Mouse (Mus musculus) stomach, postnatal 0 days (tissue): Measurements from ENCODE around the gene Atcay. TPM values are rescaled to one million over a fixed set of nuclear protein-coding genes. Genes with fewer than 3 reads are reported as not detected.

ENCODE experiments used
- ATAC-seq: fragments of 200-750 bp; cut with Nextera tagmentation; 2 replicates; pipeline ENCODE4 v1.8.0; 2017; ENCODE audit not compliant: low FRiP score, low TSS enrichment
- DNase-seq: peaks from one replicate; pipeline ENCODE4 v3.0.0-alpha.2; 2016; ENCODE audit warnings: low spot score
- H3K27ac ChIP-seq: fragments of 300-500 bp; sonication (generic); replicated peaks from 2 replicates; pipeline ENCODE4 v1.5.1; 2014; ENCODE audit warnings: mild to moderate bottlenecking, control low read depth
- H3K27me3 ChIP-seq: fragments of 300-500 bp; sonication (generic); 2 replicates; pipeline ENCODE4 v1.6.1; 2014; ENCODE audit warnings: low read length; ENCODE audit not compliant: control insufficient read depth, insufficient read depth
- H3K36me3 ChIP-seq: fragments of 300-500 bp; sonication (generic); 2 replicates; pipeline ENCODE4 v1.6.1; 2014; ENCODE audit warnings: low read length, mixed read lengths; ENCODE audit not compliant: control insufficient read depth, insufficient read depth
- H3K4me1 ChIP-seq: fragments of 300-500 bp; sonication (generic); replicated peaks from 2 replicates; pipeline ENCODE4 v1.6.1; 2014; ENCODE audit warnings: antibody characterized with exemption; ENCODE audit not compliant: control insufficient read depth, insufficient read depth
- H3K4me2 ChIP-seq: fragments of 300-500 bp; sonication (generic); replicated peaks from 2 replicates; pipeline ENCODE4 v1.6.1; 2014; ENCODE audit warnings: low read depth, mild to moderate bottlenecking, control low read depth, moderate library complexity
- H3K4me3 ChIP-seq: fragments of 300-500 bp; sonication (generic); 2 replicates; pipeline ENCODE4 v1.5.1; 2014; ENCODE audit warnings: low read depth, low read length, control low read depth
- H3K9ac ChIP-seq: fragments of 300-500 bp; sonication (generic); 2 replicates; pipeline ENCODE4 v1.6.1; 2014; ENCODE audit warnings: mild to moderate bottlenecking, low read length, control low read depth, mixed read lengths
- H3K9me3 ChIP-seq: fragments of 300-500 bp; sonication (generic); 2 replicates; pipeline ENCODE4 v1.6.1; 2016; ENCODE audit warnings: low read length; ENCODE audit not compliant: control insufficient read depth
- CTCF ChIP-seq: IDR thresholded peaks from 2 replicates; pipeline ENCODE4 v1.5.1; 2016; ENCODE audit warnings: antibody characterized with exemption, low read depth, mild to moderate bottlenecking, moderate library complexity
- EP300 ChIP-seq: optimal IDR thresholded peaks from 2 replicates; pipeline ENCODE3; 2016; ENCODE audit warnings: antibody characterized with exemption
- WGBS: fragments of 180-500 bp; shearing (Covaris S2); extraction: QIAGEN DNeasy Blood & Tissue Kit; methylation state at CpG from one replicate; pipeline ENCODE4 v1.1.7; 2014; 5-methylcytosine and 5-hydroxymethylcytosine counted together
- polyA plus RNA-seq: library from polyadenylated mRNA; unstranded; fragments of >200 nt; fragmentation: Nextera tagmentation; extraction: Ambion mirVana; gene quantifications from 2 replicates; pipeline ENCODE4 v1.2.1, GENCODE M21; 2015

Atcay gene
- polyA plus RNA-seq, 1 experiment from 2014 or later, result 0.91 TPM

DNA sequence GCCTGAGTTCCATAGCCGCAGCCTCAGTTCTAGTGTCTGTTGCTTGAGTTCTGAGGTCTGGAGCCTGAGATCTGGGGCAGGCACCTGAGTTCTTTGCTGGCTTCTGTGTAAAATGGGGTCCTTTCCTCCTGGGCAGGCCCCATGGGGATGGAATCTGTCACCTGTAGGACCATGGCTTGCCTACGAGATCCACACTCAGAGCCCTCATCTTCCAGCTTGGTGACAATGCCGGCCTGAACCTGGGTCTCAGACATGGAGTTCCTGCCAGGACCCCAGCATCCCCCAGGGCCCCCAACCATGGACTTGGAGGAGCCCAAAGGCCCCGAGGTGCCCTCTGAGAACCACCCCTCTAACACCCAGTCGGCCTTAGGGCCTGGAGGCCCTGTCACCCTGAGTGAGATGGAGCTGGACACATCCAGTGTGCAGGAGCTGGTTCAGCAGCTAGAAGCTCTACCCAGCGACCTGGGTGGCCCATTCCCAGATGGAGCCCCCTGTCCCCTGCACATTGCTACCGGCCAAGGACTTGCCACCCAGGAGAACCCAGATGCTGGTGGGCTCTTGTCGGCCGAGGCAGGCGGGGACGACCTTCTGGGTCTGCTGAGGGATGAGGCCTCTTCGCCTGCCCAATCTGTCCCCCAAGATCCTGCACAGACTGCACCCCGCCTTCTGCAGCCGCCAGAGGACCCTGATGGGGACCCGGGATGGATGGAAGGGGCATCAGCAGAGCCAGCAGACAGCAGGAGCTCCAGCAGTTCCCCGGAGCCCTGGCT lies 38.2 kb upstream of the Atcay start:
- ATAC-seq (no peak), DNase-seq (no peak)
- H3K4me3 ChIP-seq, result peak overlapping the region; percentile 55
- H3K4me1 ChIP-seq, result peaks cover 2% of the 10 kb centered on the region; the same call in 1 of the 2 replicates
- peaks cover 34% of the 10 kb centered on the region for H3K36me3 ChIP-seq
- H3K9ac ChIP-seq, result peak overlapping the region; percentile 87
- no peak for TF ChIP-seq CTCF
- no peak for TF ChIP-seq EP300
- H3K9me3 ChIP-seq, result no peaks in the 10 kb centered on the region
- H3K27ac ChIP-seq, result peak overlapping the region; percentile 70; the same call in 1 of the 2 replicates
- 75% methylated on average over 16 of the region's 16 CpGs for WGBS
- H3K4me2 ChIP-seq, result peak overlapping the region; percentile 78
- no peaks in the 10 kb centered on the region for H3K27me3 ChIP-seq

DNA sequence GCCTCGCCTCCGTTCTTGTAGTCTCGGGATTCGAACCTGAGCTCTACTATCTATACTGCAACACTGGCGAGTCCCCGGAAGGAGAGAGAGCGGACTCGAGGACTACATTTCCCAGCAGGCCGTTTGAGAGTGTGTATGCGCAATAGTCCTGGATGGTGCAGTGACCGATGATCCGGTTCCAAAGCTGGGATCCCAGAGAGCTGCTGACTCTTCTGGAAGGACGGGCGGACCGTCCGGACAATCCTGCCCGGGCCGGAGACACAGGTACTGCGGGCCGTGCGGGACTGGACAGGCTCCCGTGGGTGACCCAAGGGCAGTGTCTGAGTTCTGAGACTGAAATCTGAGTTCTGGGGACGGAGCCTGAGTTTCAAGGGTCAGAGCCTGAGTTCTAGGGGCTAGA lies 37.4 kb upstream of the Atcay start:
- WGBS, result 2% methylated on average over 23 of the region's 23 CpGs
- no peaks in the 10 kb centered on the region for H3K27me3 ChIP-seq
- H3K9me3 ChIP-seq, result no peaks in the 10 kb centered on the region
- H3K27ac ChIP-seq, result peak overlapping the region; percentile 70; the same call in 1 of the 2 replicates
- ATAC-seq, result peak; percentile 59
- peak overlapping the region; percentile 87 for H3K9ac ChIP-seq
- peaks cover 2% of the 10 kb centered on the region; the same call in 1 of the 2 replicates for H3K4me1 ChIP-seq
- H3K4me3 ChIP-seq, result peak overlapping the region; percentile 55
- peak; percentile 84 for DNase-seq
- peak overlapping the region; percentile 78 for H3K4me2 ChIP-seq
- peaks cover 29% of the 10 kb centered on the region for H3K36me3 ChIP-seq
- TF ChIP-seq EP300 (no peak), CTCF (no peak)

DNA sequence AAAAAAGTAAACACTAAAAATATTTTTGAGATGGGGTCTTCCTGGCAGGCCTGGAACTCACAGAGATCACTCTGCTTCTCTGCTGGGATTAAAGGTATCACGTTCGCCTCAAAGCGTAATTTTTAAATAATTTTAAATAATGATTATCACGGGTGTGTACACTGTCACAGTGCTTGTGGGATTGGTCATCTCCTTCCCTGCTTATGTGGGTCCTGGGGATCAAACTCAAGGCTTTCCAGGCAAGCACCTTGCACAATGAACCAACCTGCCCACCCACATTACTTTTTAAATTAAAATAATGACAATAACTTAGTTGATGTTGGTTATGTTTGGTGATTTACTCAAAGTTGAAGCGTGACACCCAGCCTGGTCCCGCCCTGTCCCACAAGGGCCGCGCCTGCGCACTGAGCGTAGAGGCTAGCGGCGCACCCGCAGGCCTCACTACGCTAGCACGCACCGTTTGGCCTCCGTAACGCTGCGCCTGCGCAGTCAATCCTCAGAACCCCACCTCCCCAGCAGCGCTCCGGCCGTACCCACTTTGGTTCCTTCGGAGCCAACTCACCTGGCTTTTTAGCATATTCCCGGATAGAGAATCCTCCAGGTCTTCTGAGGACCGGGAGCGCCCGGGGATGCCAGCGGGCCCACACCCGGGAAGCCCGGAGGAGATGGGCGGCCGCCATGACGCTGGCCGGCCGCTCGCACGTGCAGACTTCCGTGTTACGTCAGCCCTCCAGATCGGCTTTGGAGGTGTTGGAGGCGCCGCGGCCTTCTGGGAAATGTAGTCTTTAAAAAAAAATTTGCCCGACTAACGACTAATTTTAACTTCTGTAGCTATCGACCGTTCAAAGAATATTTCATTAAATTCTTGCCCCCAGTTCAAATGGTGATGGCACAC lies 35.8 kb upstream of the Atcay start, which contains the start of the genes Mrpl54 and Apba3:
TSS of gene Mrpl54 (minus strand) at position 724 of the 895 bp plus-strand sequence.
TSS of gene Apba3 (plus strand) at position 750 of the 895 bp plus-strand sequence.
- Histone ChIP-seq H3K9me3 (no peaks in the 10 kb centered on the region), H3K27ac (peak within 1 kb of the TSS; percentile 82), H3K4me3 (peak within 1 kb of the TSS; percentile 65), H3K36me3 (peaks cover 17% of the 10 kb centered on the region), H3K4me1 (peaks cover 2% of the 10 kb centered on the region; the same call in 1 of the 2 replicates), H3K27me3 (no peaks in the 10 kb centered on the region), H3K9ac (peak within 1 kb of the TSS; percentile 70), H3K4me2 (peak within 1 kb of the TSS; percentile 64)
- ATAC-seq, result peak; percentile 92
- TF ChIP-seq EP300, result peak; percentile 85
- no peak for TF ChIP-seq CTCF
- peak; percentile 95 for DNase-seq
- WGBS, result under 1% methylated on average over 48 of the region's 48 CpGs

GRCm38 (mm10) chr10:81265540-81265939 lies 34.9 kb upstream of the Atcay start:
- DNase-seq, result no peak
- Histone ChIP-seq H3K27ac (no peak overlapping the region), H3K4me2 (peak overlapping the region; percentile 64; the same call in 1 of the 2 replicates), H3K9ac (no peak overlapping the region), H3K4me3 (no peak overlapping the region), H3K4me1 (peaks cover 2% of the 10 kb centered on the region; the same call in 1 of the 2 replicates), H3K9me3 (peaks cover 2% of the 10 kb centered on the region; the same call in 1 of the 2 replicates), H3K27me3 (no peaks in the 10 kb centered on the region), H3K36me3 (peaks cover 10% of the 10 kb centered on the region; the same call in 1 of the 2 replicates)
- WGBS, result 91% methylated on average over 8 of the region's 8 CpGs
- ATAC-seq, result no peak
- TF ChIP-seq CTCF (no peak), EP300 (no peak)

GRCm38 (mm10) chr10:81261025-81261424 lies 30.4 kb upstream of the Atcay start:
- Histone ChIP-seq H3K27me3 (peaks cover 18% of the 10 kb centered on the region; the same call in 1 of the 2 replicates), H3K4me1 (0 out of 2 replicates have a peak, but pooled peaks cover 3% of the 10 kb centered on the region), H3K27ac (no peak overlapping the region), H3K9ac (no peak overlapping the region), H3K36me3 (peaks cover 10% of the 10 kb centered on the region; the same call in 1 of the 2 replicates), H3K4me2 (no peak overlapping the region), H3K4me3 (no peak overlapping the region), H3K9me3 (peaks cover 5% of the 10 kb centered on the region; the same call in 1 of the 2 replicates)
- DNase-seq (no peak), ATAC-seq (no peak)
- TF ChIP-seq CTCF (no peak), EP300 (no peak)
- WGBS, result 78% methylated on average over 4 of the region's 4 CpGs
